Mouse (Mus musculus) C2C12 (cell line): ENCODE results near the gene Fam110c.

ENCODE experiments used
- CEBPB ChIP-seq: IDR thresholded peaks from one replicate; pipeline ENCODE4 v1.6.1; 2011; ENCODE audit warnings: low read depth, mild to moderate bottlenecking, control low read depth, moderate library complexity
- CTCF ChIP-seq: IDR thresholded peaks from one replicate; pipeline ENCODE4 v1.5.1; 2011; ENCODE audit not compliant: control insufficient read depth, insufficient read depth, insufficient read length
- MAX ChIP-seq: IDR thresholded peaks from one replicate; pipeline ENCODE4 v1.6.1; 2011; ENCODE audit warnings: mild to moderate bottlenecking, control low read depth
- MYOD1 ChIP-seq: IDR thresholded peaks from one replicate; pipeline ENCODE4 v1.6.1; 2011; ENCODE audit warnings: low read depth; ENCODE audit not compliant: control insufficient read depth, insufficient read length
- MYOG ChIP-seq: IDR thresholded peaks from one replicate; pipeline ENCODE4 v1.6.1; 2011; ENCODE audit not compliant: control insufficient read depth, insufficient read length; ENCODE audit errors: extremely low read depth
- USF1 ChIP-seq: IDR thresholded peaks from one replicate; pipeline ENCODE4 v1.6.1; 2011; ENCODE audit warnings: low read depth, mild to moderate bottlenecking, control low read depth, moderate library complexity

GRCm38 (mm10) chr12:31129548-31129947 lies 55.9 kb downstream of the Fam110c start:
- TF ChIP-seq CTCF (no peak), MAX (no peak), MYOG (no peak), CEBPB (no peak), USF1 (no peak), MYOD1 (no peak)
